Mouse (Mus musculus): ENCODE data around the gene Cyp2s1. TPM values are rescaled to one million over a fixed set of nuclear protein-coding genes. Genes with fewer than 3 reads are reported as not detected.

Cyp2s1 gene
- polyA plus RNA-seq, 1 experiment from 2014 or later: 1.9 TPM

DNA sequence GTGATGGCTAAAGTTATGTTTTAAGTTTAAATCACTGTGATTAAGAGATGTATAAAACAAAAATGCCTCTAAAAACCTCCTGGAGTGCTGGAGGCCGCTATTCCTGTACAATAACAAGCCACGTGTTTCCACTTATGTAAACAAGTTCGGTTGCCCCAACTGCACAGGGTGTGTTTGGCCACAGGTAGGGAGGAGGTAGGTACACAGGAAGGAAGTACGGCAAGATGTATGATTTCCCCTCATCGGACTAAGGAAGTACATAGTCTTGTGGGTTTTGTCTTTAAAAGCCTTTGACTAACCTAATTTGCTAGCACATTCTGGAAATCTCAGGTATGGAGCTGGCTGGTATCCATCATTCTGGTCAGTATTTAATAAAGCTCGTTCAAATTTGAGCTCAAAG lies 9.3 kb upstream of the Cyp2s1 start:
- WGBS: 84% methylated on average over 6 of the region's 6 CpGs
- no peak for ATAC-seq (ENCODE audit: insufficient number of reproducible peaks, low FRiP score, low TSS enrichment, low read depth)

DNA sequence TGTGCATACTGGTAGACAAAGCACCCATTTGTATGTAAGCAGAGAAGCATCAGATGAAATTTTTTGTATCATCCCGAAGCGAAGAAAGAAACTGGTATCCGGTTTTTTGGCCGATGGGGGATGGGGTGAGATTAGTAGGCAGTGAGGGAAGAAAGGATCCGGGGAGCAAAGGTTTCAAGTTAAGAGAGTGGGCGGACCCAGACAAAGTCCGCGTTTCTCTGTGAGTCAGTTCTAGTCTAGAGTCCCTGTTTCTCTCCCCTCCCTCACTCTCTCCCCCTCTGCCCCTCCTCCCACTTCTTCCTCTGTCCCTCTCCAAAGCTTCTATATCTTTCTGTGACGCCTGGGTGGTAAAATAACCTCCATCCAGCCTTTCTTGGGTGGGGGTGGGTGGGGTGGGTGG lies 8.3 kb upstream of the Cyp2s1 start:
- Histone ChIP-seq H3K9me3 (ENCODE audit: control insufficient read depth, low read length) (no peaks in the 10 kb centered on the region), H3K27me3 (ENCODE audit: control insufficient read depth, insufficient read depth, low read length) (no peaks in the 10 kb centered on the region), H3K4me2 (ENCODE audit: low read depth, severe bottlenecking) (no peak overlapping the region), H3K9ac (ENCODE audit: low read length) (no peak overlapping the region), H3K4me1 (ENCODE audit: control insufficient read depth, insufficient read depth, low read length) (peaks cover 3% of the 10 kb centered on the region; the same call in 1 of the 2 replicates), H3K36me3 (ENCODE audit: control insufficient read depth, insufficient read depth, low read length) (no peaks in the 10 kb centered on the region), H3K27ac (replicated peaks; ENCODE audit: low read depth, low read length) (no peak overlapping the region), H3K4me3 (ENCODE audit: low read depth, low read length) (no peak overlapping the region)
- ATAC-seq (ENCODE audit: insufficient number of reproducible peaks, low FRiP score, low TSS enrichment, low read depth): no peak
- 59% methylated on average over 9 of the region's 9 CpGs for WGBS
- DNase-seq (ENCODE audit: low spot score): no peak

More for the DNA sequence above, 9.3 kb upstream of the Cyp2s1 start:
- Histone ChIP-seq H3K9me3 (ENCODE audit: control insufficient read depth, low read length) (no peaks in the 10 kb centered on the region), H3K27me3 (ENCODE audit: control insufficient read depth, insufficient read depth, low read length) (no peaks in the 10 kb centered on the region), H3K36me3 (ENCODE audit: control insufficient read depth, insufficient read depth, low read length) (no peaks in the 10 kb centered on the region), H3K4me3 (ENCODE audit: low read depth, low read length) (no peak overlapping the region), H3K4me2 (ENCODE audit: low read depth, severe bottlenecking) (no peak overlapping the region), H3K27ac (replicated peaks; ENCODE audit: low read depth, low read length) (no peak overlapping the region), H3K4me1 (ENCODE audit: control insufficient read depth, insufficient read depth, low read length) (peaks cover 8% of the 10 kb centered on the region; the same call in 1 of the 2 replicates), H3K9ac (ENCODE audit: low read length) (no peak overlapping the region)
- DNase-seq (ENCODE audit: low spot score): no peak

DNA sequence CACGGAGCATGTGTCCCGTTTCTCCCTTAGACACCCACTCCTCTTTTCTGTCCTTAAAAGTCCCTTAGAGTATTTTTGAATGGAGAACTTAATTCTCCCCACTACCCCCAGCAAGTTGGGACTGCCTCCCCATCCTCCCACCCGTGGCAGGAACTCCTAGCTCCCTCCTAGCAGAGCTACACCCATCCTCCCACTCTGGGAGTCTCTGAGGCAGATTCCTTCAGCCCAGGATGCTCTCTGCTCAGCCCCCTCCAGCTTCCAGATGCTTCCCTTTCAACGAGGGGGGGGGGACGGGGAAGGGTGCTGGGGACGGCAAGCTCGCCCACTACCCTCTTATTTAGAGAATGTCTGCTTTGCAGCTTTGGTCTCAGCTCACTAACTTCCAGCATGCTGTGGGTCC lies 1.1 kb downstream of the Cyp2s1 start:
- no peak overlapping the region for H3K9ac ChIP-seq (ENCODE audit: low read length)
- peaks cover 11% of the 10 kb centered on the region for H3K27me3 ChIP-seq (ENCODE audit: control insufficient read depth, insufficient read depth, low read length)
- peaks cover 6% of the 10 kb centered on the region for H3K4me1 ChIP-seq (ENCODE audit: control insufficient read depth, insufficient read depth, low read length)
- WGBS: 23% methylated on average over 7 of the region's 7 CpGs
- no peaks in the 10 kb centered on the region for H3K9me3 ChIP-seq (ENCODE audit: control insufficient read depth, low read length)
- no peaks in the 10 kb centered on the region for H3K36me3 ChIP-seq (ENCODE audit: control insufficient read depth, insufficient read depth, low read length)
- no peak for ATAC-seq (ENCODE audit: insufficient number of reproducible peaks, low FRiP score, low TSS enrichment, low read depth)
- no peak for DNase-seq (ENCODE audit: low spot score)
- peak overlapping the region; percentile 73; the same call in 1 of the 2 replicates for H3K4me2 ChIP-seq (ENCODE audit: low read depth, severe bottlenecking)
- peak overlapping the region; percentile 39; the same call in 1 of the 2 replicates for H3K4me3 ChIP-seq (ENCODE audit: low read depth, low read length)
- no peak overlapping the region for H3K27ac ChIP-seq (replicated peaks; ENCODE audit: low read depth, low read length)

DNA sequence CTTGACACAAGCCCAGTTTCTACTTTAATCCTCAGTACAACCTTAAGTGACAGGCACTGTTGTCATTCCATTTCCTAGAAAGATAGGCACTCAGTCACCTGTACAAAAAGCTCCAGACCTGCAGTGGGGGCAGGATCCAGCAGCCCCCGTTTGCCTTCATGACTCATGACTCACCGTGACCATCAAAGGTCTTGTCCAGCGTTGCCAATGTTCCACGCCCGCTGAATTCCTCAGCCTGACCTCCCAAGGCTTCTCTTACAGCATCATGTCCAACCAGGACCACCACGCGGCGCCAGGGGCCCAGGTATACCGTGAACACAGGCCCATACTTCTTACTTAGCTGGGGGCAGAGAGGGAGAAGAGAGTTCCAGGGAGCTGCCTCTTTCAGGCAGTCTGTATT lies 2.0 kb downstream of the Cyp2s1 start:
- peaks cover 6% of the 10 kb centered on the region for H3K4me1 ChIP-seq (ENCODE audit: control insufficient read depth, insufficient read depth, low read length)
- DNase-seq (ENCODE audit: low spot score) (no peak), ATAC-seq (ENCODE audit: insufficient number of reproducible peaks, low FRiP score, low TSS enrichment, low read depth) (no peak)
- H3K4me2 ChIP-seq (ENCODE audit: low read depth, severe bottlenecking): no peak overlapping the region
- WGBS: 82% methylated on average over 9 of the region's 9 CpGs
- no peak overlapping the region for H3K4me3 ChIP-seq (ENCODE audit: low read depth, low read length)
- no peak overlapping the region for H3K9ac ChIP-seq (ENCODE audit: low read length)
- H3K27ac ChIP-seq (replicated peaks; ENCODE audit: low read depth, low read length): no peak overlapping the region
- H3K36me3 ChIP-seq (ENCODE audit: control insufficient read depth, insufficient read depth, low read length): no peaks in the 10 kb centered on the region
- peaks cover 11% of the 10 kb centered on the region for H3K27me3 ChIP-seq (ENCODE audit: control insufficient read depth, insufficient read depth, low read length)
- H3K9me3 ChIP-seq (ENCODE audit: control insufficient read depth, low read length): no peaks in the 10 kb centered on the region

DNA sequence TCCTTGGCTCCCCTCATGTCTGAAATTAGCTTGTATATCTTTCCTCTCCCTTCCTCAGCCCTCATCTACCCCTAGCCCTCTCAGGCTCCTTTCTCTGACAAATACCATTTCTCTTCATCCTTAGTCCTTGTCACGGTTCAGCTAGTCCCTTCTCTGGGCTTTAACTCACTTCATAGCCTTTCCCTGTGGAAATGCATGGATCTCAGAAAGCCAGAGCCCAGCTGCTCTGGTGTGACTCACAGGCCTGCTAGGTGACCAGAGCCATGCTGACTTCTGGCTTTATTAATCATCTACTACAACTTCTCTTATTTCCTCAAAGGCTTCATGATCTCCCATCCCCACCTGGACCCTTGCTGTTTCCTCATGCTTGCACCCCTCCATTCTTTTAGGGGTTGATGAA lies 4.5 kb downstream of the Cyp2s1 start:
- no peak for ATAC-seq (ENCODE audit: insufficient number of reproducible peaks, low FRiP score, low TSS enrichment, low read depth)
- Histone ChIP-seq H3K4me1 (ENCODE audit: control insufficient read depth, insufficient read depth, low read length) (peaks cover 6% of the 10 kb centered on the region), H3K36me3 (ENCODE audit: control insufficient read depth, insufficient read depth, low read length) (no peaks in the 10 kb centered on the region), H3K9ac (ENCODE audit: low read length) (no peak overlapping the region), H3K27me3 (ENCODE audit: control insufficient read depth, insufficient read depth, low read length) (peaks cover 11% of the 10 kb centered on the region), H3K9me3 (ENCODE audit: control insufficient read depth, low read length) (no peaks in the 10 kb centered on the region), H3K4me3 (ENCODE audit: low read depth, low read length) (no peak overlapping the region), H3K4me2 (ENCODE audit: low read depth, severe bottlenecking) (no peak overlapping the region), H3K27ac (replicated peaks; ENCODE audit: low read depth, low read length) (no peak overlapping the region)
- WGBS: 86% methylated on average over 1 of the region's 1 CpGs
- no peak for DNase-seq (ENCODE audit: low spot score)

DNA sequence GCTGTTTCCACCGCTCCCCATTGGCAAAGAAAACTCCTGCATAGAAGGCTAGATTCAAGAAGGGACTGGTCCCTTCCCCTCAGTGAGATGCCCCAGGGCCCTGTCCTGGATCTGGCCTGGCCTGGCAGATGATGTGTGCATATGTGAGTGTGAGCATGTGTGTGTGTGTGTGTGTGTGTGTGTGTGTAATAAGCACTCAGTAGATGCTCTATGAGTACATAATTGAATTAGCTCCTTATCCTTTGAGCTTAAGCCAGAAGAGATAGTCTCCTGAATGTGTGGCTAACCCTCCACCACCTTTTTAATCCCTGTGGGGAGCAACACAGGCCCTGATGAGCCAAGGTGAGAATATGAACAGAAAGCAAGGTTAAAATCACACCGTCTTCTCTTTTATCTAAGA lies 5.0 kb downstream of the Cyp2s1 start:
- H3K36me3 ChIP-seq (ENCODE audit: control insufficient read depth, insufficient read depth, low read length): no peaks in the 10 kb centered on the region
- DNase-seq (ENCODE audit: low spot score) (no peak), ATAC-seq (ENCODE audit: insufficient number of reproducible peaks, low FRiP score, low TSS enrichment, low read depth) (no peak)
- H3K4me2 ChIP-seq (ENCODE audit: low read depth, severe bottlenecking): no peak overlapping the region
- H3K27ac ChIP-seq (replicated peaks; ENCODE audit: low read depth, low read length): no peak overlapping the region
- H3K4me3 ChIP-seq (ENCODE audit: low read depth, low read length): no peak overlapping the region
- no peaks in the 10 kb centered on the region for H3K9me3 ChIP-seq (ENCODE audit: control insufficient read depth, low read length)
- H3K9ac ChIP-seq (ENCODE audit: low read length): no peak overlapping the region
- WGBS: 69% methylated on average over 2 of the region's 2 CpGs
- peaks cover 6% of the 10 kb centered on the region for H3K4me1 ChIP-seq (ENCODE audit: control insufficient read depth, insufficient read depth, low read length)
- H3K27me3 ChIP-seq (ENCODE audit: control insufficient read depth, insufficient read depth, low read length): peaks cover 11% of the 10 kb centered on the region

DNA sequence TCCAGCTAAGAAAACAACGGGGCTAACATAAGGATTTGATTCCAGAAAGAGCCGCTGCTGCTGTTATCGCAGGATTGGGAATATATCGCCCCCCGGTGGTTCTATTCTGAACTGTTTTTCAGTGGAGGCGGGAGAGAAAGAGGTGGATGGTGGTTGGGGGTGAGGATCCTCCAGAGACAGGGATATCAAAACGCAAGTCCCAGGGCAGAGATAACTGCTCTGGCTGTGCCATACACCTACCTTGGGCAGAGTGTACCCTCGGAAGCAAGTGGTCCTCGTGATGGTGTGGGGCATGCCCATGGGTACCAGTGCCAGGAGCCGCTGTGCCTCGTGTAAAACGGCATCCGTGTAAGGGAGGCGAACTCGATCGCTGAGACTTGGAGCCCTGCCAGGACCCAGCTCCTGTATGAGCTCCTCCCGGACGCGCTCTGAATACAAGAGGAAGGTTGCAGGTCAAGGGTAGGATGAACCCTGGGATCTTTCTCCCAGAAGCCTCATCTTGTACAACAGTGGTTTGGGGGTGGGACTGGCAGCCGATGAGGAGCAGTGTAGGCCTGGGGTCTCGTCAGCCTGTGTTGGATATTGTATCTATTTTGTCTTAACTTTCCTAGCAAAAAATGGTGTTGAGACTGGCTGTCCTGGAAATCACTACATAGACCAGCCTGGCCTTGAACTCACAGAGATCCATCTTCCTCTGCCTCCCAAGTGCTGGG lies 10.9 kb downstream of the Cyp2s1 start:
- H3K36me3 ChIP-seq (ENCODE audit: control insufficient read depth, insufficient read depth, low read length): no peaks in the 10 kb centered on the region
- no peaks in the 10 kb centered on the region for H3K9me3 ChIP-seq (ENCODE audit: control insufficient read depth, low read length)
- DNase-seq (ENCODE audit: low spot score): peak; percentile 88
- WGBS: 35% methylated on average over 21 of the region's 21 CpGs
- peaks cover 4% of the 10 kb centered on the region; the same call in 1 of the 2 replicates for H3K4me1 ChIP-seq (ENCODE audit: control insufficient read depth, insufficient read depth, low read length)
- no peak overlapping the region for H3K27ac ChIP-seq (replicated peaks; ENCODE audit: low read depth, low read length)
- no peak for ATAC-seq (ENCODE audit: insufficient number of reproducible peaks, low FRiP score, low TSS enrichment, low read depth)
- H3K4me2 ChIP-seq (ENCODE audit: low read depth, severe bottlenecking): no peak overlapping the region
- H3K4me3 ChIP-seq (ENCODE audit: low read depth, low read length): no peak overlapping the region
- H3K9ac ChIP-seq (ENCODE audit: low read length): no peak overlapping the region
- H3K27me3 ChIP-seq (ENCODE audit: control insufficient read depth, insufficient read depth, low read length): no peaks in the 10 kb centered on the region

DNA sequence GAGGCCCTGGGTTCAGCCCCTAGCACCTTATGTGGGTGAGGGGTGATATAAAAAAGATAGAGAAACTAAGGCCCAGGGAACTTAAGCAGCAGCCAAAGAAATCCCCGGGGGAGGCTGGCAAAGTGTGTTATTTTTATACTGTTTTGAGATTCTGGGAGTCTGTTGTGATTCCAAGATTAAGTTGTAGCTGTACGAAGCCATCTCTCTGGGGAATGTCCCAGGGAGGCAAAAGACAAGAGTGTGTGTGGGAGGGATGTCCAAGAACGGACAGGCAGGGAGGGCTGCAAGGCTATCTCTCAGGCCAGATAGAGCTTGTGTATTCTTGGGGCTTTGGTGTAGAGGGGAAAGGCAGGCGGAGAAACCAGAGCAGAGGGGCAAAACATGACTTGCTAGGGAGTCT lies 11.9 kb downstream of the Cyp2s1 start:
- DNase-seq (ENCODE audit: low spot score) (no peak), ATAC-seq (ENCODE audit: insufficient number of reproducible peaks, low FRiP score, low TSS enrichment, low read depth) (no peak)
- no peak overlapping the region for H3K4me3 ChIP-seq (ENCODE audit: low read depth, low read length)
- no peaks in the 10 kb centered on the region for H3K36me3 ChIP-seq (ENCODE audit: control insufficient read depth, insufficient read depth, low read length)
- no peak overlapping the region for H3K27ac ChIP-seq (replicated peaks; ENCODE audit: low read depth, low read length)
- WGBS: 81% methylated on average over 4 of the region's 4 CpGs
- H3K9ac ChIP-seq (ENCODE audit: low read length): no peak overlapping the region
- no peaks in the 10 kb centered on the region for H3K27me3 ChIP-seq (ENCODE audit: control insufficient read depth, insufficient read depth, low read length)
- H3K4me2 ChIP-seq (ENCODE audit: low read depth, severe bottlenecking): no peak overlapping the region
- H3K4me1 ChIP-seq (ENCODE audit: control insufficient read depth, insufficient read depth, low read length): peaks cover 4% of the 10 kb centered on the region; the same call in 1 of the 2 replicates
- no peaks in the 10 kb centered on the region for H3K9me3 ChIP-seq (ENCODE audit: control insufficient read depth, low read length)

DNA sequence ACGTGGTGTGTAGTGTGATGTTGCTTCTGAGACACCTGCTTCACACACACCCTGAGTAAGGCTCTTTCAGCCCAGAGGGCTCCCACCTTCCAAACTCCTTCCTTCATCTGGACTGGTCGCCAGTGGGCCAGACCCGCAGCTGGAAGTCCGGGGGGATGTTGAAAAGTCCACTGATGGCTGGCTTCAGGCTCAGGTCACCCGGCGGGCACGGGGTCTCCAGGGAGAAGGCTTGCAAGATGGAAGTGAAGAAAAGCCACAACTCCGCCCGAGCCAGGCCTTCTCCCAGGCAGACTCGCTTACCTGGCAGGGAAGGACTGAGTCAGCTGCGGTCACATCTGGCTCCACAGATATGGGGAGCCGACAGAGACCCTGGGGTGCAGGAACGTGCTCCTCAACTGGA lies 13.3 kb downstream of the Cyp2s1 start:
- H3K4me2 ChIP-seq (ENCODE audit: low read depth, severe bottlenecking): no peak overlapping the region
- WGBS: 77% methylated on average over 13 of the region's 13 CpGs
- H3K27ac ChIP-seq (replicated peaks; ENCODE audit: low read depth, low read length): no peak overlapping the region
- no peak overlapping the region for H3K4me3 ChIP-seq (ENCODE audit: low read depth, low read length)
- ATAC-seq (ENCODE audit: insufficient number of reproducible peaks, low FRiP score, low TSS enrichment, low read depth) (no peak), DNase-seq (ENCODE audit: low spot score) (no peak)
- no peaks in the 10 kb centered on the region for H3K27me3 ChIP-seq (ENCODE audit: control insufficient read depth, insufficient read depth, low read length)
- no peaks in the 10 kb centered on the region for H3K36me3 ChIP-seq (ENCODE audit: control insufficient read depth, insufficient read depth, low read length)
- peaks cover 4% of the 10 kb centered on the region; the same call in 1 of the 2 replicates for H3K4me1 ChIP-seq (ENCODE audit: control insufficient read depth, insufficient read depth, low read length)
- no peaks in the 10 kb centered on the region; the same call in 1 of the 2 replicates for H3K9me3 ChIP-seq (ENCODE audit: control insufficient read depth, low read length)
- H3K9ac ChIP-seq (ENCODE audit: low read length): no peak overlapping the region
